Comparison of ENCODE assay signal across 10 mouse cellular contexts in the genomic region with DNA sequence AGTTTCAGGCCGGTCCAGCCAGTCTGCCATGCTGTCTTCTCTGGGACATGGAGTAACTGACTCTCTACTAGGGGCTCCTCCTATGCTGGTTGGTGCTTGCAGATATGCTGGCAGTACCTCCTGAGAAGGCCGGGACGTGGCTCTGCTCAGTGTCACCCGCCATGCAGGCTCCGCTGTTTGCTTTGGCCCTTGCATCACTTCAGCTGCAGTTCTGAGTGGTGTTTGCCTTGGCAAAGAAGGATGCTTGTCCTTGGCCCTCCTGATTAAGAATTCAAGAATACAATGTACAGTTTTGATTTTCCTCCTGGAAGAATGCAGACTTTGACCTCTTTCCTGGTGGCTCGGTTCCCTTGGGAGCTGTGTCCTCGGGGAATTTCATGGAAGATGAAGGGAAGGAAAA. TPM values are rescaled to one million over a fixed set of nuclear protein-coding genes. Genes with fewer than 3 reads are reported as not detected.
A peak's percentile ranks its signal among the peaks of the same experiment; 100 is the strongest.
DNase-seq lines count a peak whose midpoint lies in the region; ATAC-seq and TF ChIP-seq lines count a peak whose summit lies in the region.
"Had no signal": no experiment of that assay in that cellular context is flagged by ENCODE, and none has a peak within 500 bp of the region (broad histone marks: within the 10 kb centered on the region; RNA-seq: fewer than 3 reads in every experiment).

No protein-coding gene starts in this region.

- no peak overlapping the region for H3K9ac ChIP-seq in embryonic facial prominence, embryonic 15.5 days

- peaks cover 70% of the 10 kb centered on the region for H3K4me1 ChIP-seq in embryonic facial prominence, embryonic 15.5 days

- no peak for ATAC-seq in embryonic facial prominence, embryonic 15.5 days (ENCODE audit: insufficient number of reproducible peaks, low FRiP score, low TSS enrichment, low read depth)
- no peak for ATAC-seq in frontal cortex, adult (ENCODE audit: low TSS enrichment)
- ATAC-seq in CD4-positive, CD25-positive, alpha-beta regulatory T cell, adult 4 months, result no peak

- no peaks in the 10 kb centered on the region for H3K36me3 ChIP-seq in embryonic facial prominence, embryonic 15.5 days

- H3K4me2 ChIP-seq in embryonic facial prominence, embryonic 15.5 days (replicated peaks), result 0 out of 2 replicates have a peak overlapping the region, but pooled peaks have one; percentile 96

- peak overlapping the region; percentile 91 for H3K4me3 ChIP-seq in layer of hippocampus, adult 2 months
- peak overlapping the region; percentile 76 for H3K4me3 ChIP-seq in embryonic facial prominence, embryonic 15.5 days (replicated peaks)

- no peaks in the 10 kb centered on the region for H3K27me3 ChIP-seq in embryonic facial prominence, embryonic 15.5 days

- 82% methylated on average over 7 of the region's 7 CpGs for WGBS in embryonic facial prominence, embryonic 15.5 days

- H3K27ac ChIP-seq in layer of hippocampus, adult 2 months, result peak overlapping the region; percentile 36; the same call in 1 of the 2 replicates
- H3K27ac ChIP-seq in embryonic facial prominence, embryonic 15.5 days (replicated peaks), result no peak overlapping the region; the same call in 1 of the 2 replicates

- TF ChIP-seq CTCF in layer of hippocampus, adult 2 months (conservative IDR thresholded peaks at IDR 0.05), result no peak

- no peaks in the 10 kb centered on the region for H3K9me3 ChIP-seq in embryonic facial prominence, embryonic 15.5 days (replicated peaks)

- DNase-seq in layer of hippocampus, adult 2 months (ENCODE audit: low spot score in 2 of 2), result no peak
- no peak for DNase-seq in layer of hippocampus, postnatal 36 days
- peak; percentile 63 for DNase-seq in kidney, adult 18-20 months
- peak; percentile 66 to 85 for DNase-seq in lung, postnatal 4 days
- DNase-seq in layer of hippocampus, adult 9-11 months, result no peak
- DNase-seq: cerebellum, postnatal 10 days; right cerebral cortex, postnatal 25 days had no signal

RNA-seq across cellular contexts. Expression of a gene that starts 2.8 kb away (rescaled TPM):
- total RNA-seq in layer of hippocampus, adult 2 months (2021), result 100 to 1,000 TPM; 244 to 257 TPM
- total RNA-seq in layer of hippocampus, postnatal 36 days (2021), result 100 to 1,000 TPM; 246 to 257 TPM
- 36.8 and 42.0 TPM in 2 replicates for polyA plus RNA-seq in embryonic facial prominence, embryonic 15.5 days (2015; fragmentation: Nextera tagmentation; extraction: Ambion mirVana)
- 10 to 100 TPM in 1 of 2 experiments, 1 to 10 TPM in 1; 7.9 to 11.5 TPM for polyA plus RNA-seq in CD4-positive, CD25-positive, alpha-beta regulatory T cell, adult 4 months (2017; shearing (Covaris generic))

RNA-seq across cellular contexts. Expression of a gene that starts 32.1 kb away (rescaled TPM):
- 10 to 100 TPM; 34.7 to 45.9 TPM for total RNA-seq in layer of hippocampus, adult 2 months (2021)
- total RNA-seq in layer of hippocampus, postnatal 36 days (2021), result 10 to 100 TPM; 33.3 to 38.4 TPM
- polyA plus RNA-seq in embryonic facial prominence, embryonic 15.5 days (2015; fragmentation: Nextera tagmentation; extraction: Ambion mirVana), result 93.8 and 95.1 TPM in 2 replicates
- 10 to 100 TPM; 46.8 to 64.7 TPM for polyA plus RNA-seq in CD4-positive, CD25-positive, alpha-beta regulatory T cell, adult 4 months (2017; shearing (Covaris generic))

Comparison
In these comparisons a context has a peak if more than half of its experiments do, and no peak if none do; other contexts are left out.
1. DNase-seq: peak in kidney, adult 18-20 months (single experiment) and lung, postnatal 4 days (2 of 2); none in layer of hippocampus, adult 2 months (0 of 2), layer of hippocampus, postnatal 36 days (0 of 2) and layer of hippocampus, adult 9-11 months (single experiment).